Mouse (Mus musculus): ENCODE results near the gene Rcbtb2.
A peak's percentile ranks its signal among the peaks of the same experiment; 100 is the strongest.

The Rcbtb2 gene

DNA sequence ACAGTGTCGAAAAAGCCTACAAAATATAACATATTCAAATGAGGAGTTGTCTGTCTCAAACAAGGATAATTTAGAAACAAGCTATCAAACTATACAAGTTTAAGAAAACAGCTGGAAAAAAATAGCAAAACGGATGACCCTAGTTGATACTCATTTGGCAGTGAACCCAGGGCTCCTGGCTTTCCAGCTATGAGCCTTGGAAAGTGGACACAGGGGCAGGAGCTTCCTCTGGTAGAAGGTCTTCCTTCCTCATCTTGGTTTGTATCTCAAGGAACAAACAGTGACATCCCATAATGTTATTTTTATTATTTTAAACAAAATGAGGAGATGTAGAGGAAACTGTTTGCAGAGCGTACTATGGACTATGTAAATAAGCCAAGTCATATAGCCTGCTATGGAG lies 25.3 kb downstream of the Rcbtb2 start:
- no peak for DNase-seq (ENCODE audit: low read depth)

DNA sequence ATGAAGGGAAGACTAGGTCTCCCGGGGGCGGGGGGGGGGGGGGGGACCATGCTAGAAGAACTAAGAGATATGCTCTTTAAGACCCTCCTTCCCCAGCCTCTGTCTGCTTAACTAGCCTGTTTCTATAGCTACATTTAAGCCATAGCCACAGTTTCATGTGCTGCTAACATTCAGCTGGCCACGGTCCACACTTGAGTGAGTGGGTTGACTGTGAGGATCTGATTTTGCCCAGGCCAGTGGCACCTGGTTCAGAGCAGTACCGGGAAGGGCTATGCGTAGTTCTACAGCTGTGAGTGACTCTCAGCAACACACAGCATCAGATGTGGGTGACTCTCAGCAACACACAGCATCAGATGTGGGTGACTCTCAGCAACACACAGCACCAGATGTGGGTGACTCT lies 38.5 kb downstream of the Rcbtb2 start:
- DNase-seq (ENCODE audit: low read depth), result no peak

DNA sequence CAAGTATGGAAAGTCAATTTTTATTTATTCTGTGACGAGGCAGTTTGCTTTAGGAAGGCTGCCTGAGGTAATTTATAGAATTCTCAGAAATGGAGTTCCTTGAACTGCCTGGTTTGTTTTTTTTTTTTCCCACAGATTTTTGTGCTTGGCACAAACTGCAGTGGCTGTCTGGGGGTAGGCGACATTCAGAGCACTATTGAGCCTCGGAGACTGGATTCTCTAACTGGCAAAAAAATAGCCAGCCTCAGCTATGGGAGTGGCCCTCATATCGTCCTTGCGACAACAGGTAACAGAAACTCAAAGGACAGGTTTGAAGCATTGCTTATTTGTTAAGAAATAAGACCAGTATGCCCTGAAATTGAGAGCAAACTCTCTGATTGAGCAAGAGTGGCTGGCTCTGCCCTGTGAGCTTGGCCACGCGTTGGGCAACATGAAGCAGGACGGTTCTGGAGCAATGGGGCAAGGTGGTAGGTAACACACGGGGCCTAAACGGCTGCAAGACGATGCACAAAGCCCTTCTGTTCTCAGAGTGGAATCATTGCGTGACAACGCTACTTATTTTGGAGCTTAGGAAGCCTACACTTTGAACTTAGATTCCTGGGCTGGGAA lies 39.5 kb downstream of the Rcbtb2 start:
- DNase-seq (ENCODE audit: low read depth), result peak; percentile 62

DNA sequence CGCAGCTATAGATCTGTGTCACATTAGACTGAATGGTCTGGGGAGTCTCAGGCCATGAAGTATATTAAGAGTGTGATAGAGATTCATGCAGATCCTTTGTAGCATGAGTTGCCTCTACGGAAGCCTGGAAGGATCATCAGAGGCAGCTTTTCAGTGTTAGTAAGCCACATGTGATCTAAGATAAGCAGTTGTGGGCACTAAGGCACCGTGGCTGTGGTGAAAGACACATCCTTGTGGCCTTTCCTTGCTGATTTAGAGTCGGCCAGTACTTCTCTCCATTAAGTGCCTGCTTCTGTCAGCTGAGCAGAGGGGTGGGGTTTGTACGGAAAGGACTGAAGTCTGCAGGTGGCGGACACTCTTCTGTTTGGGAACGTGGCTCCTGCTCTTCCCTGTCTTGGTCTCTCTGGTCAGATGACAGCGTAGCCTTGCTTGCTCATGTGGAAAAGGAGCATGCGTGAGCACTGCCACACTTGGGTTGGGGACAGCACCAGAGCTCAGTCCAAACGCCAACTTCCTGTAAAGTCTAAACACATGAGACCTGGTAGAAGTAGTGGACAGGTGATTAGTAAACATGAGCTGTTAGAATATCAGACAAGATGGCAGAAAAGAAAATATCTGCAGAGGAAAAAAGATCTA lies 40.6 kb downstream of the Rcbtb2 start:
- peak; percentile 93 for DNase-seq (ENCODE audit: low read depth)

DNA sequence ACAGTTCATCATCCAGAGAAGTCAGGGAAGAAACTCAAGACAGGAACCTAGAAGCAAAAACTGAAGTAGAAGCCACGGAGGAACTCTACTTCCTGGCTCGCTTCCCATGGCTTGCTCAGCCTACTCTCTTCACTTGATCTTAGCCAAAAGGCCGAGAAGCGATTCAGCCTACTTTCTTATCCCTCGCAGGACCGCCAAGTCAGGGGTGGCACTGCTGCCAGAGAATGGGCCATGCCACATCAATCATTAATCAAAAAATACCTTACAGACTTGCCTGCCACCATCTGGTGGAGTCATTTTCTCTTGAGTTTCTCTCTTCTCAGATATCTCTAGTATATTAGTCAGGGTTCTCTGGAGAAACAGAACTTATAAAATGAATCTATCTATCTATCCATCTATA lies 42.3 kb downstream of the Rcbtb2 start:
- no peak for DNase-seq (ENCODE audit: low read depth)

DNA sequence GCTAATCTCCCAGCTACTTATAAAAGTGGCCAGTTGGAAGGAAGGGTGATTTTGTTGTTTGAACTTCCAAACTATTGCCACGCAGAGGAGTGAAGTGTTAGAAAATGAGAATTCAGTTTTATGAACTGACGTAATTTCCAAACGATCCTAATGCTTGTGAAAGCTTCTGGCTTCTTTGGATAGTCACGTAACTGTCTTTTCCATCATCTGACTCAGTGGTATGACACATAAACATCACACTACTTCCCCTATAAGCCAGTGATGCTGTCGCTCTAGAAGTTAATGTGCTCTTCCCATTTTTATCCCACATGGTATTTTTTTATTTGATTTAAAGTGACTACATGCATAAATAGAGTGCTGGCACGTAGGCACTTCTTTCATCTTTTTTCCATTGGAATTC lies 45.8 kb downstream of the Rcbtb2 start:
- DNase-seq (ENCODE audit: low read depth), result peak; percentile 58

GRCm38 (mm10) chr14:73169926-73170844 lies 47.3 kb downstream of the Rcbtb2 start:
- DNase-seq (ENCODE audit: low read depth), result no peak

GRCm38 (mm10) chr14:73172196-73173011 lies 49.6 kb downstream of the Rcbtb2 start:
- peak; percentile 42 for DNase-seq (ENCODE audit: low read depth)

GRCm38 (mm10) chr14:73173662-73174061 lies 50.8 kb downstream of the Rcbtb2 start:
- DNase-seq (ENCODE audit: low read depth), result no peak

DNA sequence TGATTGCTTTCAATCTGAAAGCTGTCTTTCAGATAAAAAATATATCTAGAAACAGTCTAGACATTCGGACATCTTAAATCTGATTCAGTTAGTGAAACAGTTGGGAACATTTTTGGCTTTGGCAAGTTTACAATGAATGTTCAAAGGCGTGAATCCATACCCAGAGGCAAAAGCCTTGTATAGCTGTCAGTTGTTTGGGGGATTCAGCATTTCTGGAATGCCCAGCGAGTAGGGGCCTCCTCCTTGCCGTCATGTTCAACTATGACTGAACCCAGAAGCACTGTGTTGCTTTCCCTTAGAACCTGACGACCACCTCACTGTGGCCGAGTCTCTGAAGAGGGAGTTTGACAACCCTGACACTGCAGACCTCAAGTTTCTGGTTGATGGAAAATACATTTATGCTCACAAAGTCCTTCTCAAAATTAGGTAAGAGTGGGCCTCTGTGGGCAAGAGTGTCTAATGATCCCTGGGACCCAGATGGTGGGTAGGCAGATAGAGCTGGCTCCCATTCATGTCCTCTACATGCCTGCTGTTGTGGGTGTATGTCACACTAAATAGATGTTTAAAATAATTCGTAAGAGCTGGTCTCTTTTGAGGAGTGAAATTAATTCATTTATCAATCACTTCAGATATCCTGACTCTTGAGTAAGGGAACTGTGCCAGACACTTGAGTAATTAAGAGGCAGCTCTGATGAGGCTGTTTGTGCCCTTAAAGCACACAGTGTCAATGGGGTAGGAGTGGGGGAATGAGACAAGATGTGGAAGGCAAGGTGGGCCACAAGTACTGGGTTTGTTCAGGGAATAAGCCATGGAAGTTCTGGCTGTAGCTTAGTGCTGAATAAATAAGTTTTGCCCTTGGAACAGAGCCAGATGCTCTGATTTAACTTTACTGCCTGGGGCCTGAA lies 51.5 kb downstream of the Rcbtb2 start:
- no peak for DNase-seq (ENCODE audit: low read depth)

- DNase-seq (ENCODE audit: low read depth), result no peak
Observed at GRCm38 (mm10) chr14:73175031-73175430, 52.2 kb downstream of the Rcbtb2 start.

DNA sequence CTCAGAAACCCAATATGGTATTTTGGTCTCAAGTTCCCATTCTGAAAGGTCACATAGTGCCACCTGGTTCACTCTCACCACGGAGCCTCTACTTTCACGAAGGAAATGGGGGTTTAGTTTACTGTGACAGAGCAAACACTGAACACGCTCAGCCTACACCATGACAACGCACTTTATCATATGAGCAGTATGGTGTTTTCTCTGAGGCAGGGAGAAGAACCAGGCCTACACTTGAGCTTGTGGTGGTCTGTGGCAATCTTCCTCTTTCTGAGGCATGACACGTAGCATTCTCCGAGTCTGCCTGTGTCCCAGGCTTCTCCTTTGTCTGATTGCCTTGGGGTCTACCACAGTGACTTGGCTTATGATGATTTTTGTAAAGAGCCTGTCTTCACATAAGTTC lies 53.0 kb downstream of the Rcbtb2 start:
- DNase-seq (ENCODE audit: low read depth), result peak; percentile 78

DNA sequence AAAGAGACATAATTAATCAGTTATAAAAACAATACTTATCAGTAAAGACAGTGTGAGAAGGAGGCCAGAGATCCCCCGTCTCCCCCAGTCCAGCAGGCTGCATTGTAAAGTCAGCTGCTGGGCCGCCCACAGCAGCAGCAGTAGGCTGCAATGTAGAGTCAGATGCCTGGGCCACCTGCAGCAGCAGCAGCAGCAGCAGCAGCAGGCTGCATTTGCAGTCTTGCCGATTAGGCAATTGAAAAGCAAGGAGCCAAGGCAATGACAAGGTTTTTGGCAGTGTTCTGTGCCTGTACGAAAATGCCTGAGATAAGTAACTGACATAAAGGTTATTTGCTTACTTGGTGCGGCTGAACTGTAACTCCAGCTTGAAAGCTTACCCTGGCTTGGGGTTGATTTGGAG lies 53.4 kb downstream of the Rcbtb2 start:
- peak; percentile 13 for DNase-seq (ENCODE audit: low read depth)

DNA sequence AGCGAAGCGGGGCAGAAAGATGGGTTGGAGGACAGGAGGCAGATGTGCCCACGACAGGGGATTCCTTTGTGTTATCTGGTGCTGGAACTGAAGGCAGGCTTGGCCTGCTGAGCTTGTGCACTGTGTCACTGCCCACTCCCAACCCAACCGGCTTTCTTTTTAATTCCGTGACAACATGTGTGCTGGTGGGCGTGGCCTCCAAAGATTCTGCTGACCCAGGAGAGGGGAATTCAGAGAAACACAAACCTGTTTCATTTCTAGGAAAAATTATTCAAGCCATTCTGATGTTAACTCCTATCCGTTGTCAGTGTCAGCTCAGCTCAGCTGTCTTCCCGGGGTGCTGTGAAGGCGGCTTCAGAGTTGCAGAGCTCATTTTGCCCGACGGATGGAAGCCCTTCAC lies 55.1 kb downstream of the Rcbtb2 start:
- DNase-seq (ENCODE audit: low read depth), result no peak

DNA sequence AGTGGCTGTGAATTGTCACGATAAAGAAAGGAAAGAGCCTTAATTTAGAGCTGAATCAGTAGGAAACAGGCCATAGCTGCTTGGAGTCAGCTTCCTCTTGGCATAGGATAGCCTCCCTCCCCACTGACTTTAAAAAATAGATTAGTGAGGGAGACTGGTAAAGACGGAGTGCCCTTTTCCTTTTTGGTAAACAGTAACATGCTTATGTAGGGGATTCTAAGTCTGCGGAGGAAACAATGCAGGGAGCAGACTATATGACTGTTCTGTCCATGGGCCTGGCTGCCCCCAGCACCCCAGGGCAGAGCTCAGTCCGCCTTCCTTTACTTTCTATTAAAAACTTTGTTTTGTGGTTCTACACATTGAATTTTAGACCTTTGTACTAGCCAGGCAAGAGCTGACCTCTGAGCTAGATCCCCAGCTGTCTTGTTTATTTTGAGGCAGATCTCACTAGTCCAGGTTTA lies 56.4 kb downstream of the Rcbtb2 start:
- peak; percentile 66 for DNase-seq (ENCODE audit: low read depth)

GRCm38 (mm10) chr14:73180671-73181070 lies 57.8 kb downstream of the Rcbtb2 start:
- DNase-seq (ENCODE audit: low read depth), result peak; percentile 76

DNA sequence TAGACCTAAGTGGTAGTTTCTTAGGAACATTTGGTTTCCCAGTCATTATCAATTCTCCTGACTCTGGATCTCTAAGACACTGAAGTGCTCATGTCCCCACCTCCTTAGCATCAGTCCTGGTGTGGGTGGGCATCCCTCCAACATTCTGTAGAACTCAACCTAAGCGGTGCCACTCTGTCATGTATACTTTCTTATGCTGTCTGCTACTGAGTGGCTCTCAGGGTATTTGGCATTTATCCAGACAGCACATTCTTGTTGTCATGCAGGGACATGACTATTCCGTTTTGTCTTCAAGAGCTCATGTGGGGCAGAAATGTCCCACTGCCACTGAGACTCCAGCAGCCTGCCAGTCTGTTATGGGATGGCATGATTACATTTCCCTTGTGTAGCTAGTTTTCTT lies 58.3 kb downstream of the Rcbtb2 start:
- no peak for DNase-seq (ENCODE audit: low read depth)

DNA sequence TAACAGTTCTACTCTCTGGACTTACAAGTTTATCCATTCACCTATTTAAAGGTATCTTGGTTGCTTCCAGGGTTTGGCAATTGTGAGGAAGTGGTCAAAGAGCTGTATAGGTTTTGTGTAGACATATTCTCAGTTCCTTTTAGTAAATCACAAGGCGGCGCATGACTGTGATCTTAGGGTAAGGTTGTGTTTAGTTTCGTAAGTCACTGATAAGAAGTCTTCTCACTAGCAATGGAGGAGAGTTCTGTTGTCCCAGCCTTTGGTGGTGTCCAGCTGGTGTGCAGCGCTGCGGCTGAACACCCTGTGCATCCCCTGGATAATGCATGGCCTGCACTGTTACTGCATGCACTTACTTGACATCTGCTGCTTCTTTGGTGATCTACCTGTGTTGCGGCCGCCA lies 64.0 kb downstream of the Rcbtb2 start:
- DNase-seq (ENCODE audit: low read depth), result no peak

GRCm38 (mm10) chr14:73199058-73199457 lies 76.2 kb downstream of the Rcbtb2 start:
- no peak for DNase-seq (ENCODE audit: low read depth)

- no peak for DNase-seq (ENCODE audit: low read depth)
Observed at GRCm38 (mm10) chr14:73201447-73201846, 78.6 kb downstream of the Rcbtb2 start.

DNA sequence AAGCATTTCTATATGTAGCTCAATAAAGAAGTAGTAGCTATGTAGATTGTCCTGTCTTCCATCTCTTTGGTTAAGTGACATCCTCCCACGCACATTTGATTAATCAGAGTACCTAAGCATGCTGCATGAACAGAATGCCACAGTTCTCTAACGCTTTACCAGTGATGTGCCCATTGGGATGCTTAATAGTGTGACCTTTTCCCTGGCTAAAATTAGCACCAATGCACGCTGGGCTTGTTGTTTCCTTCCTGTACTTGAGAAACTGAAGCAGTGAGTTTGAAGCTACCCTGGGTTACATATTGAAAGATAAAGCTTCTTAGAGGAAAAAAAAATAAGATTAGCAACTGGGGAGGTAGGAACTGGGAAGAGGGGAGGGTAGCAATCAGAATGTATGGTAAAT lies 81.2 kb downstream of the Rcbtb2 start:
- no peak for DNase-seq (ENCODE audit: low read depth)

Data from 416B (cell line).